Mouse (Mus musculus) cerebellum, adult 11-12 months (tissue): ENCODE measurements at regions not wholly inside any gene's neighbourhood (a gene's known extent, or its start where the extent isn't known, plus 50 kb on each side); places are given as distances from the start of the nearest gene placed in this dataset.

Source experiments
- DNase-seq: peaks from one replicate; pipeline ENCODE4 v3.0.0; 2022

GRCm38 (mm10) chr10:87733241-87733640, 124.8 kb upstream of the Igf1 start:
- no peak for DNase-seq

- DNase-seq, result no peak
Measured at GRCm38 (mm10) chr10:87740323-87740722, 117.7 kb upstream of the Igf1 start.

GRCm38 (mm10) chr10:87742766-87743165, 115.3 kb upstream of the Igf1 start:
- DNase-seq, result peak; percentile 17

GRCm38 (mm10) chr10:87747846-87748552, 110.1 kb upstream of the Igf1 start:
- no peak for DNase-seq

GRCm38 (mm10) chr10:87748631-87749193, 109.4 kb upstream of the Igf1 start:
- no peak for DNase-seq

- no peak for DNase-seq
Measured at GRCm38 (mm10) chr10:87750321-87750720, 107.7 kb upstream of the Igf1 start.

GRCm38 (mm10) chr10:87750972-87751371, 107.1 kb upstream of the Igf1 start:
- no peak for DNase-seq

GRCm38 (mm10) chr10:87752117-87752516, 105.9 kb upstream of the Igf1 start:
- DNase-seq, result no peak

- DNase-seq, result no peak
Measured at GRCm38 (mm10) chr10:87753483-87753882, 104.6 kb upstream of the Igf1 start.

GRCm38 (mm10) chr10:87761528-87762030, 96.5 kb upstream of the Igf1 start:
- no peak for DNase-seq

GRCm38 (mm10) chr10:87787521-87787920, 70.5 kb upstream of the Igf1 start:
- DNase-seq, result no peak

GRCm38 (mm10) chr10:87792346-87792745, 65.7 kb upstream of the Igf1 start:
- DNase-seq, result no peak

GRCm38 (mm10) chr10:87803936-87804791, 53.9 kb upstream of the Igf1 start:
- DNase-seq, result no peak

- DNase-seq, result no peak
Measured at GRCm38 (mm10) chr10:87804792-87805082, 53.3 kb upstream of the Igf1 start.
